Mouse (Mus musculus) hematopoietic stem cell, adult 5-6 weeks (primary cell): Measurements from ENCODE around the gene Got2. TPM values are rescaled to one million over a fixed set of nuclear protein-coding genes. Genes with fewer than 3 reads are reported as not detected.
A peak's percentile ranks its signal among the peaks of the same experiment; 100 is the strongest.
"Not testable (repeated sequence)": the region's sequence is repeated elsewhere in the genome, so short reads cannot be mapped to it uniquely, and the experiment has no call there.

ENCODE experiments used
- ATAC-seq, 2 experiments: fragments of 125-278 bp in 1 of 2; replicated peaks in 1 of 2; 2 replicates each; pipeline ENCODE4 v1.8.0; 2016 to 2017; ENCODE audit warnings: inconsistent platforms in 2 of 2, mild to moderate bottlenecking in 2 of 2, moderate number of reproducible peaks in 2 of 2, low read depth in 1 of 2, moderate TSS enrichment in 1 of 2; ENCODE audit not compliant: low FRiP score in 2 of 2, poor library complexity in 2 of 2, severe bottlenecking in 2 of 2, insufficient read depth in 1 of 2, low TSS enrichment in 1 of 2
- total RNA-seq: library from RNA; stranded (forward); fragments of 172-1452, 232-1000 nt; gene quantifications from 2 replicates; pipeline ENCODE4 v1.2.3, GENCODE M21; 2017

Gene Got2
- total RNA-seq, 1 experiment from 2014 or later, result 96.3 TPM

DNA sequence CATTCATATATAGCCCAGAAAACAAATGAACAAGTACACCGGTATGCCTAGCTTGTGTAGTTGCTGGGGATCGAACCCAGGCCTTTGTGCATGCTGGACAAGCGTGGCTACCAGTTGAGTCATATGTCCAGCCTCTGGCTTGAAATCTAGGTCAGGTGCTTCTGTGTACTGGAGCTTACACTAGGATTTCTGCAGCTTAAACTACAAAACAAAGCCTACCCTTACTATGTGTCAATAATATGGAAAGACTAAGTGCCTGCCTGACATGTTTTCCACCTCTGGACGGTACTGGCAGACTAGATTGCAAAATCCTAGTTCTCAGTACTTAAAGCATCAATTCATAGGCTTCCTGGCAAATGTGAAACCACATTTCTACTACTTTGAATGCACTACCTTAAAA, 8.5 kb downstream of the Got2 start:
- ATAC-seq, result no peak

DNA sequence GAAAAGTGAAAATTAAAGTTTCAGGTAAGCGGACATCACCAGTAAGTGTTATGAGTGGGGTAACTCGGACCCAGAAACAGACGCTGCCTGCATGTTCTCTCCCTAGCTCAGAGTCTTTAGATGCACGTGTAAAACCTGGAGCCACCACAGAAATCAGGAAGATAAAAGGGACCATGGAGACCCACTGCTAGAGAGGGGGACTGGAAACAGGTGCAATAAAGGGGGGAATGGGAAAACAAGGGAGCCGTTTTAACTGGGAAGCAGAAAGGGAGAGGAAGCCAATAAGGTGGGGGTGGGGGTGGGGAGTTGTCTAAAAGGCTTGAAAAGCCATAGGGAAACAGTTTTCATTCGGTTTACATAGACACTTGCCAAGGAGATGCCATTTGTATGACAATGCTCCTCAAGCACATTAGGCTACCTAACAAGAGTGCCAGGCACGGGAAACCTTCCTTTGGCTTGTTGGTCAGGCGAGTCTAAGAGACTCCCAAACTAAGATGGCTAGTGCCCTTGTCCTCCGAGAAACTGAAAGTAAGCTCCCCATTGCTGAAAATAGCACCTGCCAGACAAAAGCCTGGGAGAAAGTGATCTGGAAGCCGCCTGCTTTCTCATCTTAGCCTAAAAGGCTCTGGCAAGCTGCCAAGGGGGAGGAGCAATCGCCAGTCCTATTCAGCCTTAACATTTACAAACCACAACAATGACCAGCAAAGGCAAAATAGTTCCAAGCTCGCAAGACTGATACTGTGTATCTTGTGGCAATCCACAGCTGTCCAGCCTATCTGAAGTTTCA, 10.0 kb downstream of the Got2 start:
- peak in 1 of 2 experiments; percentile 39; a peak in 2 of 4 replicates for ATAC-seq

DNA sequence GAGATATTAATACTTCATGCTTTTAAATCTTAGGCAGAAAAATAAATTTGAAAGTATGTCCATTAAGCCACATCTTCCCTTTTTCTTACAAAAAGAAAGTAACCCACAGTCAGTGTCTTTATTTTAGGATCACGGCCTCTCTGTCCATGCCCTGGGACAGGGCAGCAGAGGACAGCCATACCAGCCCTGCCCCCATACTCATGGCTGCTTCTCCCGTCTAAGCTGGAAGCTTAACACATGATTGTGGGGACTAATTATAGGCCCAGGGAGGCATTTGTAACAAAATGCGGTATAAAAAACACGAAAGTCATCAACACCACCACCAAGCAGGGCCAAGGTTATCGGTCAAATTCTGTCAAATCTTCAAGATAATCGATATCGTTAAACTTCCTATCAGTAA, 13.1 kb downstream of the Got2 start:
- no peak for ATAC-seq

DNA sequence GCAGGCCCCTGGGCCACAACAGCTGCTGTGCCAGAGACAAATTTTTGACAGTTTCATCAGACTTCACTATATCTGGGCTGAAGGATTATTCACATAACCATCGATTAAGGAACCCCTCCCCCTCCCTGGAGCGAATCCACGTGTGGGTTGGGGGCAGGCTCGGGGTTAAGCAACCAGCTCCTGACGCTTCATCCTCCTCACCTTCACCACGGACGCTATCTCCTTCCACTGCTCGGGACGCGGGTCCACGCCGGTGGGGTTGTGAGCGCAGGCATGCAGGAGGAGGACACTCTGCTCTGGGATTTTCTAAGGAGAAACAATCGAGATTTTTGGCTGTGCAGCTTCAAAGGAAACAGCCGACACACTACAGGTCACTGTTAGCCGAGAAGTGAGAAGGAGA, 16.7 kb downstream of the Got2 start:
- ATAC-seq, result no peak

DNA sequence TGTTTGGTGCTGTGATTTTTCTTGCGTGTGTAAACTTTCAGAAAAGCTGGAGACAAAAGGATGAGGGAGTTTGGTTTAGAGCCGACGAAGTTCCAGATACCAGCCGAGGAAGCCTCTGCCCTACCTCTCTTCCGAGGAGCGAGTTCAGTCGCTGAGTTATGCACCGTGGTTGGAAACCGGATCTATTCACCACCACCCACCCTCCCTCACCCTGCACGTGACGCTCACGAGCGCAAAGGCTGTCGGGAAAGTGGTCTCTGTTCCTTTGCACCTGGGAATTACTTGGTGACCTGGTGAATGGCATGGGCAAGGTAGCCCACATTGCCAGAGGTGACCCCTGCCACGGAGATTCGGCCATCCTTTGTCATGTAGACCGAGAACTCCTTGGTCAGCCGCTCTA, 23.5 kb downstream of the Got2 start:
- not testable (repeated sequence) for ATAC-seq

DNA sequence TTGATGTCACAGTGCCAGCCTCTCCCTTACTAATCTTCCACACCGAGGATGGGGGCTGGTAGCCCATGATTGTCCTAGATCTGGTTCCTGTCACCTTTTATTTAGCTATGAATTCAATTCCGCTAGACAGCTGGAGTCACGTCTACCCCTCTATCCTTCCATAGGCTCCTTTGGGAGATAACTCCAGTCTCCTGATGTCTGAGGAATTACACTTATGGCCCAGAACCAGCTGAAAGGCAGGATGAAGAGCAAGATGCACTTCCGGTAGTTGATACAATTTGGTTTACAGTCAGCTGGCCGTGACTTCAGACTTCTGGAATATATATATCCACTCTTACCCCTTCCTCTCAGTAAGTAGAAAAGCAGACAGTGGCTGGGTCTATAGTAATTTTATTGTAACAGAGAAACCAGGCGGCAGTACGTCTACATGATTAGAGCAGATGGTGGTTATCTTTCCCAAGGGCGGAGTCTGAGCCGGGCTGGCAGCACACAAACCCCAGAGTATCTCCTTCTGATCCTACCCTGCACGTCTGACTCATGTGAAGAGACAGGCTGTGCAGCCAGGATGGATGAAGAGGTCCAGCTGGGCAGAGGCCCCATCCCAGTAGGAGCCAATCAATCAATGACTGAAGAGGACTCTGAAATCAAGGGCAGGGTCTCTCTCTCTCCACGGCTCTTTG, 24.4 kb downstream of the Got2 start:
- not testable (repeated sequence) for ATAC-seq

DNA sequence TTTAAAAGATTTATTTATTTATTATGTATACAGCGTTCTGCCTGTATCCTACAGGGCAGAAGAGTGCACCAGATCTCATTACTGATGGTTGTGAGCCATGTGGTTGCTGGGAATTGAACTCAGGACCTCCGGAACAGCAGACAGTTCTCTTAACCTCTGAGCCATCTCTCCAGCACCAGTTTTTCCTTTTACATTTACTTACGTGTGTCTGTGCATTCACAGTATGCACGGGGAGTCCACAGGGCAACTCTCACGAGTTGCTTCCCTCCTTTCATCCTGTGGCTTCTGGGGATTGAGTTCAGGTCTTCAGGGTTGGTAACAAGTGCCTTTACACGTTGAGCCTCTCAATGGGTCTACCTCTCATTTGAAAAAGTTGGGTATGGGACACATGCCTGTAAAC, 34.2 kb downstream of the Got2 start:
- ATAC-seq, result no peak

DNA sequence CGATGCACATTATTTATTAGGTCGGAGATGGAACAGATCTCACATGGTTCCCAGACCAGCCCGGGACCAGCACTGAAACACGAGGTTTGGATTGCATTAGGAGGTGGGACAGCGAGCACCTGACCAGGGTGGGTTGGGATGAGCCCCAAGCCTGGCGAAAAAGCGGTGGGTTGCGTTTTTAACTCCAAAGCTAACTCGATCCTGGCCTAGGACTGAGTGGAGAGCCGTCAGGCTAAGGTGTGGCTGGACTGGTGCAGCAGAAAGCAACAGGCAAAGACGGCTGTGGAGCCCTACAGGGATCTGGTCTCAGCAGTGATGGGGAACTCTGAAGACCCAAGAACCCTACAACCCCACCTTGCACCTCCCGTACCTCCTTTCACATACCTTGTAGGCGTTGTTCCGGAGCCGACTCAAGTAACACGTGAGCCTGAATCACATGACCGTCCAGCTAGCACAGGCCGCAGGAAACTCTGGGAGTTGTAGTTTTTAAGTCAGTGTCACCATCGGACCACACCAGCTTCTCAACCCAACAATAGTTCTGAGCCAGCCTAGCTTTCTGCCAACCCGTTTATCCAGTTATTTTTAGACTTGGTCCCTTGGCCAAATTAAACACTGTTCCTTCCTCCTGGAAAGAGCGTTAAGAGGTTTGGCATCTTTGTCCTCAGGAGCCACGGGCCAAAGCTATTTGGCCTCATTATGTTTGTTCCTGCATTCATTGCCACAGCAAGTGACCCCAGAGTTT, 35.1 kb downstream of the Got2 start, which contains the start of gene Slc38a7:
Gene Slc38a7, minus strand, starts transcription at position 438 of the 742 bp plus-strand sequence.
- peak; percentile 87 to 92 for ATAC-seq

DNA sequence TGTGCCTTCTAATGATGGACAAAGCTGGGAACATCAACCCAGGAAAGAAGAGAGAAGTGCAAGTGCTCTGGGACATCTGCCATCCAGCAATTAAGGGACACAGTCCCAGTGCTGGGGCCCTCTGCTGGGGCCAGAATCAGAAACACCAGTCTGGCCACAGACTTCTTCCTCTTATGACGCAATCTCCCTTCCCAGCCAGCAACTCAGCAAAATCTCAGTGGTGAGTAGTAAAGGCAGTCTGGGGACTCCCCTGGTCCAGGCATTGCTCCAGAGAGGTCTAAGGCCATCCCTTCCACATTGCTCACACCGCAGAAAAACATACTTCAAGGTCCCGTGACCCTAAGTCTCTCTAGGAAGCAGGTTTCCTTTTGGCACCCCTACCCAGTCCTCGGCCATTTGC, 36.1 kb downstream of the Got2 start:
- peak; percentile 91 for ATAC-seq

DNA sequence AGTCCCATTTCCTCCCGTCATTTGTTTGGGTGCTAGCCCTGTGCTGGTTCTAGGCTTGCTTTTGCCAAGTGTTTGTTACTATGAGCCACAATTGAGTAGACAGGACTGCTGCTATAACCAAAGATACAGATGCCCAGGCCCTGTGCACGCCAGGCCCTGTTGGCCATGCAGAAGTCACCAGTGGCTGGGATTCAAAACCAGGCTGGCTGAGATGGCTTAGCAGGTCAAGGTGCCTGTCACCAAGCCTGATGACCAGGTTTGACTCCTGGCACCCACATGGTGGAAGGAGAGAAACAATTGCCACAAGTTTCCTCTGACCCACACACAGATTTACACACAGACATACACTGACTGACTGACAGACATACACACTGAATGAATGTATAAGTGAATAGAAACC, 38.0 kb downstream of the Got2 start:
- ATAC-seq, result no peak

DNA sequence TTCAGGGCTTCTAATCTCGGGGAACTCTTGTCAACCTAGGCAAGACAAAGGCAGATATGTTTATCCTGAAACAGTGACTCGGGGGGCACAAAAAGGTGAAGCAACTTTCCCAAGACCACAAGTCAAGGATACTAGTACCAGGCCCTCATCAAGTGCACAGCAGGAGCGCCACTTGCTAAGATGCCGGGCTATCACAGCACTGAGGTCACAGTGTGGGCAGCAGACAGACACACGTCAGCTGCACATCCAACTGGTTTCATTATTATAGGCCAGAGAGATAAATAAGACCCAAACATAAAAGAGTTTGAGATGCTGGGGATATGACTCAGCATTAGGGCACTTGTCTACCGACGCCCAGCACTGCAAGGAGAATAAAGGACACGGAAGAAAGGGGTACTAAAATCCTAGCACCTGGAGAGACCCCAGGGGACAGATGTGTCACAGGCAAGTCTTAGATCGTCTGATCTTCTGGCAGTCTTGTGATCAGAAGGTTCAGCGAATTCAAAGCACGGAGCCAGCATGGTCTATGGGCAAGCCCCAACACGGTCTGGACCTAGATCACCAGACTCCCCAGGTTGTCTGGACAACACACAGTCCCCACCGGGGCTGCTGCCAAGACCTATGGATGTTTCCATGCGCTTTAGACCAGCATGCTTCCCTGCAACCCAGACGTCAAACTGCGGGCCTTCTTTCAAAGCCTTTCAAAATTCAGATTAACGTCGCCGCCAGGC, 39.4 kb downstream of the Got2 start:
- ATAC-seq, result no peak

DNA sequence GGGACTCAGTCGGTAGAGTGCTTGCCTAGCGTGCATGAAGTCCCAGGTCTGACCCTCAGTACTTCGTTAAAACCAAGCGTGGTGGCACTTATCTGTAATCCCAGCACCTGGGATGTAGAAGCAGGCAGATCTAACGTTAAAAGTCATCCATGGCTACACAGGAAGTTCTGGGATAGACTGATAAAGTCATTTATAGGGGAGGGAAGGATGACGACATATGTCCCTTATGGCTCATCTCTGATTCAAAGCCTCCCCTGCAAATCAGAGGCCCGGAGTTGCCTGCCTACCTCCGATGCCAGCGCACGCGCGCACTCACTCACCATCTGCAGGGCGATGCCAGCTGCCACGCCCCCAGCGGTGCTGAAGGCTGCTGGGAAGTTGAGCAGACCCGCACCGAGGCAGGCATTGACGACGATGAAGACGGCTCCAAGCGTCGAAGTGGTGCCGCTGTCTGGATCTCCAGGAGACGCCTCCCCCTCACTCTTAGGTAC, 40.2 kb downstream of the Got2 start:
- ATAC-seq, result no peak

DNA sequence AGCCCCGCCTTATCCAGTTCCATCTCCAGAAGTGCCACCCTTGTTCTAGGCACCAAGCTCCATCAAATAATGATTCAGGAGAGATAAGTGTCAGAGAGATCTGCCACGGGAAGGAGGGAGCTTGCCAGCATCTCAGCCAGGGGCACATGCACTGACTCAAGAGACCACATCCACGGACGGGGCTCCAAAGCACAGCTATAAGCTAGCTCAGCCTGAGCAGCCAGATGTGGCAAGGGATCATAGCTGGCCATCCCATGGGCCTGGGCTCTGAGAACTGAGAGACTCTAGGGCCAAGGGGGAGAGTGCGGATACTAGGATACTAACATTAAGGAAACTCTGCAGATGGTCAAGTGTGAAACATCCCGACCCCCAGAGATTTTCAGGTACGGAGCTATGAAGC, 43.3 kb downstream of the Got2 start:
- ATAC-seq, result no peak

DNA sequence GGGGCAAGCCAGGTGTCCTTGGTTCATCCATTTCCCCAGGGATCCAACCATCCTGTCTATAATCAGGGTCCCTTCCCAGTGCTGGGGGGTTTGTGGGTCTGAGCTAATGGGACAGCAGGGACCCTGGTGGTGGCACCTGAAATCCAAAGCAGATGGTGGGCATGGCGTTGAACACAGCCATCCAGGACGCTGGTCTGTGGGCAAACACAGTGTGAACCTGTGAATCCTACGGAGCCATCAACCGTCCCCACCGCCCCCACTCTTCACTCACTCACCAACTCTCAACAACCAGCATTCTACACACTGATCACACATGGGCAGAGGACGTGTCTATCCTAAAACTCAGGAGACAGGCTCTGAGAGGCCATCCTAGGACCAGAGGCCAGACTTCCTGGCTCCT, 44.4 kb downstream of the Got2 start:
- no peak for ATAC-seq

DNA sequence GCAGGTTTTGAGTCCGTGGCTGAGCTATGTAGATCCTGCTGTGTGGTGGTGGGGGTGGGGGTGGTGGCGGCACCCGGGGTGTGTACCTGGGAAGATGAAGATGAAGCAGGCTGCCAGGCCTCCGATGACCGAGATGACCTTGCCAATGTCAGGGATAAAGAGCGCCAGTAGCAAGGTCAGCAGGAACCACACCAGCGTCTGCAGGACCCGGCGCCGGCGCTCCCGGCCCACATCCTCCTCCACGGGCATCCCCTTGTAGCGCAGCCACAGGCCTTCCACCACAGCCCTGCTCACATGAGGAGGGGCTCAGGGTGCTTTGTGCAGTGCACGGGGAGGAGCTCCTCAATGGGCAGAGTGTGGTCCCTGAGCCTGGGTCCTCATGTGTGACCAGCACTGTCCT, 46.9 kb downstream of the Got2 start:
- ATAC-seq, result no peak

DNA sequence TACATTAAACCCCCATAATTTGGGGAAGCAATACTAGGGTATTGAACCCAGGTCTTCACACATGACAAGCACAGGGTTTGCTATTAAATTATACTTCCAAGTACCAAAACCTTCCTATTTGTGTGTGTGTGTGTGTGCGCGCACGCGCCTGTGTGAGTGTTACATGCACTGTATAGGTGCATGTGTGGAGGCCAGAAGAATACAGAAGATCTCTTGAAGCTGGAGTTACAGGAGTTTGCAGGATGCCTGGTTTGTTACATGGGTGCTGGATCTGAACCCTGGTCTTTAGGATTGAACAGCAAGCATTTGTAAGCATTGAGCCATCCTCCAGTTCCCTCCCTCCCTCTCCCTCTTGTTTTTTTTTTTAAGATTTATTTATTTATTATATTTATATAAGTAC, 49.1 kb downstream of the Got2 start:
- no peak for ATAC-seq

DNA sequence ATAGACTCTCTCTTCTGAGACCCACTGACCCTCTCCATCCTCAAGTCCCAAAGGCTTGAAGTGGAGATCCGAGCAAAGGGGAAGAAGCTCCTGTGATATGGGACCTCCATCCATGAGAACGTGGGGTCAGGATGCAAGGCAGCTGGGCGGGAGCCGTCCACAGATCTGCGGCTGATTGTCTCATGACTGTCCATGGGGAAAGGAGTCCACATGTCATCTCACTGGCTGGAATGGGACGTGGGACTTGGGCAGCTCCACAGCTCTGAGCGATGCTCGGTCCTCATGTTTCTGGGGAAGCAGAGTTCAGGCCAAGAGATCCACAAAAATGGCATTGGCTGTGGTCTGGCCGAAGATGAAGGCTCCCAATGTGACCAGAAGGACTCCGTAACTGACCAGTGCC, 51.1 kb downstream of the Got2 start:
- no peak for ATAC-seq
